In the genomic region with DNA sequence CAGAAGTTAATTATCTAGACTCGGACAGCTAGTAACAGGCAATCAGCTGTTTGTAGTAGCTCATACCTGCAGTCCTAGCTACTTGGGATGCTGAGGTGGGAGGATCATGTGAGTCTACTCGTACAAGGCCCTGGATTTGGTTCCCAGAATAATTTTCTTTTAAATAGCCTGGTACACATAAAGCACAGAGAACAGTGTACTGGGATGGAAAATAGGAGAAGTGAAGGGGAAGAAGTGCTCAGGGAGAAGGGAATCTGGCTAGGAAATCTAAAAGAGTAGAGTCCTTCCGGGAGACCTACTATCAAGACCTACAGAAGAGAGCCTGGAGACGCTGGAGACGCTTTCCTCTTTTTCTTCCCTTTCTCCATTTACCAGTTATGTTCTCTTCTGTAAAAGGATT, we compare ENCODE assay signal across 8 mouse cellular contexts. TPM values are rescaled to one million over a fixed set of nuclear protein-coding genes. Genes with fewer than 3 reads are reported as not detected.
A peak's percentile ranks its signal among the peaks of the same experiment; 100 is the strongest.
DNase-seq lines count a peak whose midpoint lies in the region; ATAC-seq lines count a peak whose summit lies in the region.

No protein-coding gene starts in this region.

- no peaks in the 10 kb centered on the region for H3K9me3 ChIP-seq in hindbrain, embryonic 10.5 days
- H3K9me3 ChIP-seq in hindbrain, embryonic 11.5 days (ENCODE audit: control insufficient read depth, low read length) = no peaks in the 10 kb centered on the region
- no peaks in the 10 kb centered on the region for H3K9me3 ChIP-seq in embryonic facial prominence, embryonic 11.5 days (replicated peaks; ENCODE audit: control insufficient read depth, low read length)
- H3K9me3 ChIP-seq in hindbrain, embryonic 16.5 days (ENCODE audit: control insufficient read depth, low read length) = no peaks in the 10 kb centered on the region
- H3K9me3 ChIP-seq in midbrain, embryonic 14.5 days (ENCODE audit: control insufficient read depth, low read length) = no peaks in the 10 kb centered on the region

- intact Hi-C loops in gastrocnemius, postnatal 14 days (cut with DNase I; ENCODE audit: low total_unique reads) = loop anchor here (10.0 kb wide), 2 partner anchors 49 to 119 kb away; no protein-coding TSS in a partner anchor

- no peak overlapping the region; the same call in 1 of the 2 replicates for H3K4me2 ChIP-seq in hindbrain, embryonic 11.5 days (replicated peaks; ENCODE audit: low read depth, low read length)
- H3K4me2 ChIP-seq in embryonic facial prominence, embryonic 11.5 days (ENCODE audit: low read depth, low read length) = peak overlapping the region; percentile 43
- H3K4me2 ChIP-seq in hindbrain, embryonic 16.5 days (ENCODE audit: low read length) = peak overlapping the region; percentile 65
- H3K4me2 ChIP-seq in midbrain, embryonic 14.5 days (ENCODE audit: low read length) = peak overlapping the region; percentile 82

- ATAC-seq in hindbrain, embryonic 11.5 days (ENCODE audit: low FRiP score) = no peak
- ATAC-seq in embryonic facial prominence, embryonic 11.5 days (replicated peaks; ENCODE audit: insufficient number of reproducible peaks, low FRiP score, low TSS enrichment, low read depth) = no peak
- no peak for ATAC-seq in hindbrain, embryonic 16.5 days
- no peak for ATAC-seq in midbrain, embryonic 14.5 days (ENCODE audit: low FRiP score, low TSS enrichment)

- DNase-seq in hindbrain, embryonic 10.5 days (ENCODE audit: low spot score) = no peak
- DNase-seq in hindbrain, embryonic 11.5 days (ENCODE audit: low spot score) = no peak
- no peak for DNase-seq in embryonic facial prominence, embryonic 11.5 days (ENCODE audit: low spot score)
- DNase-seq in midbrain, embryonic 14.5 days = peak; percentile 19
- DNase-seq in cerebellum, postnatal 36 days = no peak
- DNase-seq in gastrocnemius, postnatal 14 days = no peak
- no peak for DNase-seq in adrenal gland, adult (ENCODE audit: inconsistent age in 2 of 2, low spot score in 1 of 2)

- no peaks in the 10 kb centered on the region for H3K36me3 ChIP-seq in hindbrain, embryonic 10.5 days
- no peaks in the 10 kb centered on the region for H3K36me3 ChIP-seq in hindbrain, embryonic 11.5 days (ENCODE audit: control insufficient read depth, insufficient read depth, low read length)
- no peaks in the 10 kb centered on the region for H3K36me3 ChIP-seq in embryonic facial prominence, embryonic 11.5 days (replicated peaks; ENCODE audit: control insufficient read depth, insufficient read depth, low read depth, low read length)
- no peaks in the 10 kb centered on the region for H3K36me3 ChIP-seq in hindbrain, embryonic 16.5 days (ENCODE audit: control insufficient read depth, insufficient read depth, low read length)
- H3K36me3 ChIP-seq in midbrain, embryonic 14.5 days (ENCODE audit: control insufficient read depth, insufficient read depth, low read length) = no peaks in the 10 kb centered on the region

- whole genome bisulfite sequencing in hindbrain, embryonic 10.5 days = 35% methylated on average over 5 of the region's 5 CpGs
- WGBS in hindbrain, embryonic 11.5 days = 32% methylated on average over 5 of the region's 5 CpGs
- 29% methylated on average over 5 of the region's 5 CpGs for WGBS in embryonic facial prominence, embryonic 11.5 days
- WGBS in hindbrain, embryonic 16.5 days = 24% methylated on average over 5 of the region's 5 CpGs
- WGBS in midbrain, embryonic 14.5 days = 20% methylated on average over 5 of the region's 5 CpGs

- H3K4me3 ChIP-seq in hindbrain, embryonic 10.5 days = peak overlapping the region; percentile 50
- H3K4me3 ChIP-seq in hindbrain, embryonic 11.5 days (ENCODE audit: low read depth, low read length) = no peak overlapping the region
- H3K4me3 ChIP-seq in embryonic facial prominence, embryonic 11.5 days (ENCODE audit: low read depth, low read length) = no peak overlapping the region
- H3K4me3 ChIP-seq in hindbrain, embryonic 16.5 days (ENCODE audit: low read length) = peak overlapping the region; percentile 37
- peak overlapping the region; percentile 37; the same call in 1 of the 2 replicates for H3K4me3 ChIP-seq in midbrain, embryonic 14.5 days (replicated peaks; ENCODE audit: low read depth, low read length)

- H3K4me1 ChIP-seq in hindbrain, embryonic 10.5 days (replicated peaks) = peaks cover 26% of the 10 kb centered on the region
- peaks cover 7% of the 10 kb centered on the region; the same call in 1 of the 2 replicates for H3K4me1 ChIP-seq in hindbrain, embryonic 11.5 days (replicated peaks; ENCODE audit: control insufficient read depth, insufficient read depth, low read length)
- peaks cover 3% of the 10 kb centered on the region; the same call in 1 of the 2 replicates for H3K4me1 ChIP-seq in embryonic facial prominence, embryonic 11.5 days (ENCODE audit: control insufficient read depth, insufficient read depth, low read length)
- peaks cover 15% of the 10 kb centered on the region for H3K4me1 ChIP-seq in hindbrain, embryonic 16.5 days (ENCODE audit: control insufficient read depth, insufficient read depth, low read depth, low read length)
- H3K4me1 ChIP-seq in midbrain, embryonic 14.5 days (ENCODE audit: control insufficient read depth, insufficient read depth, low read length) = peaks cover 21% of the 10 kb centered on the region

- peaks cover 7% of the 10 kb centered on the region; the same call in 1 of the 2 replicates for H3K27me3 ChIP-seq in hindbrain, embryonic 10.5 days (ENCODE audit: insufficient read depth, poor library complexity, severe bottlenecking)
- H3K27me3 ChIP-seq in hindbrain, embryonic 11.5 days (ENCODE audit: control insufficient read depth, insufficient read depth, low read length) = no peaks in the 10 kb centered on the region
- no peaks in the 10 kb centered on the region for H3K27me3 ChIP-seq in embryonic facial prominence, embryonic 11.5 days (ENCODE audit: control insufficient read depth, insufficient read depth, low read length)
- no peaks in the 10 kb centered on the region for H3K27me3 ChIP-seq in hindbrain, embryonic 16.5 days (replicated peaks; ENCODE audit: control insufficient read depth, insufficient read depth, low read length)
- H3K27me3 ChIP-seq in midbrain, embryonic 14.5 days (ENCODE audit: control insufficient read depth, insufficient read depth, low read length) = no peaks in the 10 kb centered on the region

- no peak overlapping the region for H3K9ac ChIP-seq in hindbrain, embryonic 11.5 days (ENCODE audit: low read depth, low read length)
- 0 out of 2 replicates have a peak overlapping the region, but pooled peaks have one; percentile 23 for H3K9ac ChIP-seq in embryonic facial prominence, embryonic 11.5 days (replicated peaks; ENCODE audit: low read length)
- peak overlapping the region; percentile 41 for H3K9ac ChIP-seq in hindbrain, embryonic 16.5 days (ENCODE audit: low read depth, low read length)
- peak overlapping the region; percentile 49; the same call in 1 of the 2 replicates for H3K9ac ChIP-seq in midbrain, embryonic 14.5 days (replicated peaks; ENCODE audit: low read length)

- H3K27ac ChIP-seq in hindbrain, embryonic 10.5 days = peak overlapping the region; percentile 66
- H3K27ac ChIP-seq in hindbrain, embryonic 11.5 days (ENCODE audit: low read depth, low read length) = no peak overlapping the region
- H3K27ac ChIP-seq in embryonic facial prominence, embryonic 11.5 days (replicated peaks; ENCODE audit: low read depth, low read length) = no peak overlapping the region
- peak overlapping the region; percentile 64; the same call in 1 of the 2 replicates for H3K27ac ChIP-seq in hindbrain, embryonic 16.5 days (ENCODE audit: low read depth, low read length)
- peak overlapping the region; percentile 78 for H3K27ac ChIP-seq in midbrain, embryonic 14.5 days (replicated peaks; ENCODE audit: low read depth, low read length)

RNA-seq across cellular contexts. Expression of a gene that starts 16.4 kb away (rescaled TPM):
- 11.9 and 13.6 TPM in 2 replicates for polyA plus RNA-seq in hindbrain, embryonic 10.5 days (2016; fragmentation: Nextera tagmentation; extraction: Ambion mirVana)
- polyA plus RNA-seq in hindbrain, embryonic 11.5 days (2014; fragmentation: Nextera tagmentation; extraction: Ambion mirVana) = 20.4 and 26.3 TPM in 2 replicates
- polyA plus RNA-seq in embryonic facial prominence, embryonic 11.5 days (2014; fragmentation: Nextera tagmentation; extraction: Ambion mirVana) = 15.1 and 15.3 TPM in 2 replicates
- polyA plus RNA-seq in hindbrain, embryonic 16.5 days (2015; fragmentation: Nextera tagmentation; extraction: Ambion mirVana) = 18.7 and 19.6 TPM in 2 replicates
- 37.0 and 37.5 TPM in 2 replicates for polyA plus RNA-seq in midbrain, embryonic 14.5 days (2014; fragmentation: Nextera tagmentation; extraction: Ambion mirVana)
- 10 to 100 TPM; 34.3 to 35.1 TPM for total RNA-seq in gastrocnemius, postnatal 14 days (2021)

Comparison
In these comparisons a context has a peak if more than half of its experiments do, and no peak if none do; other contexts are left out.
1. H3K27ac ChIP-seq: peak in hindbrain, embryonic 10.5 days (single experiment), hindbrain, embryonic 16.5 days (single experiment) and midbrain, embryonic 14.5 days (single experiment); none in hindbrain, embryonic 11.5 days (single experiment) and embryonic facial prominence, embryonic 11.5 days (single experiment).
2. H3K4me3 ChIP-seq: peak in hindbrain, embryonic 10.5 days (single experiment), hindbrain, embryonic 16.5 days (single experiment) and midbrain, embryonic 14.5 days (single experiment); none in hindbrain, embryonic 11.5 days (single experiment) and embryonic facial prominence, embryonic 11.5 days (single experiment).